ENCODE assay signal across 10 mouse cellular contexts in genomic region chr19:53263859-53264733, GRCm38 (mm10). TPM values are rescaled to one million over a fixed set of nuclear protein-coding genes. Genes with fewer than 3 reads are reported as not detected.
A peak's percentile ranks its signal among the peaks of the same experiment; 100 is the strongest.
DNase-seq lines count a peak whose midpoint lies in the region; ATAC-seq and TF ChIP-seq lines count a peak whose summit lies in the region.
"Had no signal": no experiment of that assay in that cellular context is flagged by ENCODE, and none has a peak within 500 bp of the region (broad histone marks: within the 10 kb centered on the region; RNA-seq: fewer than 3 reads in every experiment).

No protein-coding gene starts in this region.

- no peak for TF ChIP-seq CTCF in stomach, postnatal 0 days (IDR thresholded peaks at IDR 0.05; ENCODE audit: low read depth)

- no peak for TF ChIP-seq EP300 in stomach, postnatal 0 days (optimal IDR thresholded peaks at IDR 0.05)

- no peak overlapping the region for H3K4me3 ChIP-seq in stomach, postnatal 0 days (ENCODE audit: low read depth, low read length)
- H3K4me3 ChIP-seq in kidney, embryonic 16.5 days (ENCODE audit: low read length): no peak overlapping the region

- peak; percentile 42 for ATAC-seq in granulocyte monocyte progenitor cell, adult 5-6 weeks (replicated peaks; ENCODE audit: poor library complexity, severe bottlenecking)
- peak; percentile 44 for ATAC-seq in megakaryocyte progenitor cell, adult 5-6 weeks (replicated peaks; ENCODE audit: poor library complexity)
- no peak for ATAC-seq in stomach, postnatal 0 days (ENCODE audit: low FRiP score, low TSS enrichment)
- no peak for ATAC-seq in kidney, embryonic 16.5 days (ENCODE audit: low FRiP score, low TSS enrichment)

- WGBS in stomach, postnatal 0 days: 47% methylated on average over 23 of the region's 23 CpGs
- WGBS in kidney, embryonic 16.5 days: 31% methylated on average over 23 of the region's 23 CpGs

- H3K36me3 ChIP-seq in stomach, postnatal 0 days (ENCODE audit: control insufficient read depth, insufficient read depth, low read length): no peaks in the 10 kb centered on the region
- no peaks in the 10 kb centered on the region for H3K36me3 ChIP-seq in kidney, embryonic 16.5 days (ENCODE audit: insufficient read depth, low read length)

- H3K9ac ChIP-seq in stomach, postnatal 0 days (ENCODE audit: low read length): no peak overlapping the region
- no peak overlapping the region for H3K9ac ChIP-seq in kidney, embryonic 16.5 days (replicated peaks; ENCODE audit: low read length)

- DNase-seq in CD4-positive helper T cell, adult 2 months (ENCODE audit: low read depth, low spot score): peak; percentile 79
- DNase-seq in CD8-positive naive resting alpha-beta T cell, adult 2 months (ENCODE audit: low read depth in 2 of 2, low spot score in 2 of 2): peak; percentile 62
- no peak for DNase-seq in stomach, postnatal 0 days (ENCODE audit: low spot score)
- DNase-seq in cerebellum, adult 9-11 months: no peak
- DNase-seq: gastrocnemius, postnatal 14 days; kidney, postnatal 4 days; lung, adult 2 months had no signal

- no peak overlapping the region for H3K4me2 ChIP-seq in stomach, postnatal 0 days (replicated peaks; ENCODE audit: low read depth)
- no peak overlapping the region for H3K4me2 ChIP-seq in kidney, embryonic 16.5 days (replicated peaks; ENCODE audit: low read depth, low read length)

- H3K27ac ChIP-seq in stomach, postnatal 0 days (replicated peaks): no peak overlapping the region
- H3K27ac ChIP-seq in kidney, embryonic 16.5 days (ENCODE audit: low read length): no peak overlapping the region

- no peaks in the 10 kb centered on the region for H3K4me1 ChIP-seq in stomach, postnatal 0 days (replicated peaks; ENCODE audit: control insufficient read depth, insufficient read depth)
- no peaks in the 10 kb centered on the region for H3K4me1 ChIP-seq in kidney, embryonic 16.5 days (ENCODE audit: insufficient read depth, low read length)

- no peaks in the 10 kb centered on the region for H3K27me3 ChIP-seq in stomach, postnatal 0 days (ENCODE audit: control insufficient read depth, insufficient read depth, low read length)
- H3K27me3 ChIP-seq in kidney, embryonic 16.5 days (ENCODE audit: insufficient read depth, low read length): no peaks in the 10 kb centered on the region

- no peaks in the 10 kb centered on the region for H3K9me3 ChIP-seq in stomach, postnatal 0 days (ENCODE audit: control insufficient read depth, low read length)
- no peaks in the 10 kb centered on the region for H3K9me3 ChIP-seq in kidney, embryonic 16.5 days (ENCODE audit: low read length)

RNA-seq across cellular contexts. Expression of gene Mxi1, which starts 46.2 kb away (rescaled TPM):
- total RNA-seq in granulocyte monocyte progenitor cell, adult 5-6 weeks (2014; fragmentation: Nextera tagmentation): 19.6 and 28.2 TPM in 2 replicates
- 50.7 and 54.9 TPM in 2 replicates for total RNA-seq in granulocyte monocyte progenitor cell, adult 5-6 weeks (2017)
- total RNA-seq in megakaryocyte progenitor cell, adult 5-6 weeks (2015): 26.5 and 33.7 TPM in 2 replicates
- total RNA-seq in megakaryocyte progenitor cell, adult 5-6 weeks (2017): 58.6 and 59.3 TPM in 2 replicates
- 28.6 and 31.3 TPM in 2 replicates for polyA plus RNA-seq in stomach, postnatal 0 days (2015; fragmentation: Nextera tagmentation; extraction: Ambion mirVana)
- polyA plus RNA-seq in kidney, embryonic 16.5 days (2015; fragmentation: Nextera tagmentation; extraction: Ambion mirVana): 19.2 and 32.1 TPM in 2 replicates

Comparison
In these comparisons a context has a peak if more than half of its experiments do, and no peak if none do; other contexts are left out.
1. DNase-seq: peak in CD4-positive helper T cell, adult 2 months (single experiment) and CD8-positive naive resting alpha-beta T cell, adult 2 months (2 of 2); none in stomach, postnatal 0 days (single experiment) and cerebellum, adult 9-11 months (single experiment).
2. ATAC-seq: peak in granulocyte monocyte progenitor cell, adult 5-6 weeks (single experiment) and megakaryocyte progenitor cell, adult 5-6 weeks (single experiment); none in stomach, postnatal 0 days (single experiment) and kidney, embryonic 16.5 days (single experiment).